Mouse (Mus musculus): Measurements from ENCODE around the gene Col9a2.

DNA sequence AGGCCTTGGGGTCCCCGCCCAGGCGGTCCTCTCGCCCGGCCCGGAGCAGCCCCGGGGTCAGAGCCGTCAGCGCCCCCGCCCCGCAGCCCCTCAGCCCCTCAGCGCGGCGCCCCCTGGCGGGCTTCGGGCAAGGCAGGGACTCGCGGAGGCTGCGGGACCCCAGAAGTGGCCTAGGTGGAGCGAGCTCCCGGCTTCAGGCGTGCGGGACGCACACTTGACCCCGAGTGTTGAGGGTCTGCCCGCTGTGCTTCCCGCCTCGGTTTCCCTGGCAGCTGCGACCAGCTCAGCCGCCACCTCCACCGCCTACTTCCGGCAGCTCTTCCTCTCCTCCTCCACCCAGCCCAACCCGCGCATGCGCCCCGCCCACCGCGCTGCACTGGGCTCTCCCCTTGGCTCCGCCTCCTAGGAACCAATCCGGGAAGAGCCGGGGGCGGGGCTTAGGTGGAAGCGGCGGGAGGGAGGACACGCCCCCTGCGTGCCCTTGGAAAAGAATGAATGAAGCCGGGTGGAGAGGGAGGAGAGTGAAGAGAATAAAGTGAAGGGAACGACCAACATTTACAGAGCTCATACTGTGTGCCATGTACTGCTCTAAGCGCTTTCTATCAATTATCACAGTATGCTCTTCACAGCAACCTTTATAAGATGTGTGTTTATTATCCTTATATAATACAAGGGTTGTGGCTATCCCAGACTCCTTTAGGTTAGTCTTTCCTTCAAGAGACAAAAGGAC, 22.1 kb upstream of the Col9a2 start, which contains the start of gene Smap2:
- peak; percentile 82; the same call in 1 of the 2 replicates for TF ChIP-seq POLR2A (IDR thresholded peaks at IDR 0.05; ENCODE audit: borderline replicate concordance, extremely low read depth, insufficient read depth, insufficient read length, poor library complexity, severe bottlenecking)
- TF ChIP-seq CTCF (IDR thresholded peaks at IDR 0.05; ENCODE audit: borderline replicate concordance, extremely low read depth, insufficient read depth, insufficient read length) = peak; percentile 63
